Mouse (Mus musculus) CD4-positive helper T cell, adult 2 months (primary cell): Measurements from ENCODE around the gene Tom1.

Source experiments
- DNase-seq: peaks from one replicate; pipeline ENCODE4 v3.0.0-alpha.2; 2012; ENCODE audit warnings: low read depth, missing footprints, low spot score

The Tom1 gene

GRCm38 (mm10) chr8:75033511-75034243, at the start of gene Tom1:
Gene Tom1 (plus strand): TSS chr8:75033705.
- DNase-seq: peak; percentile 98

GRCm38 (mm10) chr8:74987436-74987835, 46.1 kb upstream of the Tom1 start:
- no peak for DNase-seq

GRCm38 (mm10) chr8:74990021-74990420, 43.5 kb upstream of the Tom1 start:
- DNase-seq: no peak

- no peak for DNase-seq
These were observed 40.4 kb upstream of the Tom1 start, which contains the start of gene Hmgxb4 for GRCm38 (mm10) chr8:74993081-74993474. Gene Hmgxb4 (plus strand): TSS chr8:74993356.

- DNase-seq: peak; percentile 91
These were observed 39.7 kb upstream of the Tom1 start for GRCm38 (mm10) chr8:74993475-74994451.

GRCm38 (mm10) chr8:74994540-74994939, 39.0 kb upstream of the Tom1 start:
- no peak for DNase-seq

- DNase-seq: no peak
These were observed 33.1 kb upstream of the Tom1 start for GRCm38 (mm10) chr8:75000431-75000830.

- no peak for DNase-seq
These were observed 24.7 kb upstream of the Tom1 start for GRCm38 (mm10) chr8:75008826-75009225.

GRCm38 (mm10) chr8:75013557-75013956, 19.9 kb upstream of the Tom1 start:
- no peak for DNase-seq

- no peak for DNase-seq
These were observed 19.5 kb upstream of the Tom1 start for GRCm38 (mm10) chr8:75013964-75014363.

- no peak for DNase-seq
These were observed 17.5 kb upstream of the Tom1 start for GRCm38 (mm10) chr8:75015981-75016380.

GRCm38 (mm10) chr8:75016422-75016821, 17.1 kb upstream of the Tom1 start:
- no peak for DNase-seq

- DNase-seq: no peak
These were observed 15.1 kb upstream of the Tom1 start for GRCm38 (mm10) chr8:75018274-75018972.

- DNase-seq: no peak
These were observed 9.7 kb upstream of the Tom1 start for GRCm38 (mm10) chr8:75023660-75024316.

GRCm38 (mm10) chr8:75025809-75026208, 7.7 kb upstream of the Tom1 start:
- DNase-seq: no peak

GRCm38 (mm10) chr8:75030453-75031024, 3.0 kb upstream of the Tom1 start:
- DNase-seq: no peak

- no peak for DNase-seq
These were observed 544 bp upstream of the Tom1 start for GRCm38 (mm10) chr8:75032961-75033360.

GRCm38 (mm10) chr8:75034285-75034684, 780 bp downstream of the Tom1 start:
- no peak for DNase-seq

- DNase-seq: no peak
These were observed 2.1 kb downstream of the Tom1 start for GRCm38 (mm10) chr8:75035640-75036039.

GRCm38 (mm10) chr8:75038497-75038896, 5.0 kb downstream of the Tom1 start:
- no peak for DNase-seq

GRCm38 (mm10) chr8:75039754-75040153, 6.2 kb downstream of the Tom1 start:
- no peak for DNase-seq
